Mouse (Mus musculus): ENCODE results near the gene Ndc80. TPM values are rescaled to one million over a fixed set of nuclear protein-coding genes. Genes with fewer than 3 reads are reported as not detected.
"Not testable (repeated sequence)": the region's sequence is repeated elsewhere in the genome, so short reads cannot be mapped to it uniquely, and the experiment has no call there.

Gene Ndc80
- polyA plus RNA-seq, 1 experiment from 2014 or later = 32.2 TPM

DNA sequence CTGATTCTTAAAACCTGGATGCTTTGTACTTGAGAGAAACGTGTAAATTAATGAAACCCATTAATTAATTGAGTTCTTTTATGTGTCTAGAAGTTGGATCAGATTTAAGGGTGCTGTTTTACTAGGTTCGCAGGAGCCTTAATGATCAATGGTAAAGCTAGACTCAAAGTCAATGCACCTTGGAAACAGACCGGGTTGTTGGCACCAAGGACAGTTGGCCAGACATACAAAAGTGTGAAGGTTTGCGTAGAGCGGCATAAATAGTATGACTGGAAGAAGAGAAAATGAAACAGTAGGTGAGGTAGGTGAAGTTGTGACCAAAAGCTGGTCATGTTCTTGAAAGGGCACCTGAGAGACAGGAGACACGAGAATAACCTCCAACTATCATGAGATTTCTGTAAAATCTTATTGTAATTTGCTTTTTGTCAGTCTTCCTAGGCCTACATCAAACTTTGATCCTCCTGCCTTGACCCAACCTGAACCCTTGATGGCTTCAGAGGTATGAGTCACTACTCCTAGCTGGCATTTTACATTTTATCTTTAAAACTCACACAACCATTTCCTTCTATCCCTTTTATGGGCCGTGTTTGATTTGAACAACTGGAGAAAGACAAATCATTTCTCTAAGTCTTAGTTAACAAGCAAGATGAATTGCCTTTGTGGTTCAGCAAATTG lies 50.2 kb downstream of the Ndc80 start:
- Histone ChIP-seq H3K9me3 (replicated peaks) (no peaks in the 10 kb centered on the region), H3K4me1 (peaks cover 6% of the 10 kb centered on the region), H3K4me3 (replicated peaks) (peak overlapping the region; percentile 94), H3K4me2 (replicated peaks) (peak overlapping the region; percentile 74), H3K27ac (replicated peaks) (peak overlapping the region; percentile 99; the same call in 1 of the 2 replicates), H3K36me3 (no peaks in the 10 kb centered on the region), H3K27me3 (no peaks in the 10 kb centered on the region), H3K9ac (no peak overlapping the region)
- WGBS = 75% methylated on average over 7 of the region's 7 CpGs
- no peak for ATAC-seq (ENCODE audit: insufficient number of reproducible peaks, low FRiP score, low TSS enrichment, low read depth)

GRCm38 (mm10) chr17:71475705-71476089 lies 51.0 kb downstream of the Ndc80 start:
- peak overlapping the region; percentile 94 for H3K4me3 ChIP-seq (replicated peaks)
- no peaks in the 10 kb centered on the region for H3K9me3 ChIP-seq (replicated peaks)
- H3K27me3 ChIP-seq = no peaks in the 10 kb centered on the region
- peak overlapping the region; percentile 99 for H3K27ac ChIP-seq (replicated peaks)
- peak overlapping the region; percentile 74 for H3K4me2 ChIP-seq (replicated peaks)
- peaks cover 6% of the 10 kb centered on the region for H3K4me1 ChIP-seq
- H3K9ac ChIP-seq = peak overlapping the region; percentile 86
- WGBS = under 1% methylated on average over 31 of the region's 31 CpGs
- ATAC-seq (ENCODE audit: insufficient number of reproducible peaks, low FRiP score, low TSS enrichment, low read depth) = peak; percentile 56
- no peaks in the 10 kb centered on the region for H3K36me3 ChIP-seq

DNA sequence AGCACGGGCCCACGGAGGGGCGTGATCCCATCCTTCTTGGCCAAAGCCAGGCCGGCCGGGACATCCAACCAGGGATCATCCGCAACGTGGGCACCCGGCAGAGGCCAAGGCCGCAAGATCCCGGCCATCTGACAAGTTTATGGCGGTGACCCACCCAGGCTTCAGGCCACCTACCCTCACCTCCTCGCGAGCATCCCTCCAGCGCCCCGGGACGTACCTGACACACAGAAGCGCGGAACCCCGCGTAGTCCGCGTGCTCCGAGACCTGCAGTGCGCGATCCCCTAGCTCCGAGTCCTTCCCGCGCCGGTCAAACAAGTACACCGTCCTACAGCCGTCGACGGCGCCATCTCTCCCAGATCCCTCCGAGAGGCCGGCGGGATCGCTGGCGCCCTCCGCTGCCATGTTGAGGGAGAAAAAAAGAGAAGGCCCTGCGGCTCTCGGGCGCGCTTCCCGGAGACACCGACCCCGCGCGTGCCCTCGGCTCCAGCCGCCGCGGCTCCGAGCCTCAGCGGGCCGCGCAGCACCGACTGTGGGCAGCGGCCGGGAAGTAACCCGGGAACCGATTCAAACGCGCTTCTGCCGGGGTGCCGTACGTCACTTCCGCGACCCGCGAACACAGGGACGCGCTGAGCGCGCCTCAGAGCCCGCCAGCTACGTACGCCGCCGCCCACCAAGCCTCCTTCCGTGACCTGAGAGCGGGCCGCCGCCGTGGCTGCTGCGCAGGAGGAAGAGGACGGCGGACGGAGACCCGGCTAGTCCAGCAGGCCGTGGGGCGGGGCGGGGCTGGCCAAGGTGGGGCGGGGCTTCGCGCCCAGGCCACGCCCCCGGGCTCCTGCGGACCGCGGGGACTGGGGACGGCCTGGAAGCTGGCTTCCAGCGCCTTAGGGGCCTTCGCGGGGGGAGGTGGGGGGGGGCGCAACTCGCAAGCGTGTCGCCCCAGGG lies 51.6 kb downstream of the Ndc80 start, which contains the start of gene Smchd1:
Gene Smchd1, minus strand, starts transcription at position 582 of the 943 bp plus-strand sequence.
- Histone ChIP-seq H3K4me2 (replicated peaks) (peak within 1 kb of the TSS; percentile 74), H3K27me3 (no peaks in the 10 kb centered on the region), H3K9ac (peak within 1 kb of the TSS; percentile 86), H3K4me1 (peaks cover 6% of the 10 kb centered on the region), H3K9me3 (replicated peaks) (no peaks in the 10 kb centered on the region), H3K36me3 (no peaks in the 10 kb centered on the region), H3K27ac (replicated peaks) (peak within 1 kb of the TSS; percentile 99), H3K4me3 (replicated peaks) (peak within 1 kb of the TSS; percentile 94)
- under 1% methylated on average over 108 of the region's 109 CpGs for WGBS
- peak; percentile 97 for ATAC-seq (ENCODE audit: insufficient number of reproducible peaks, low FRiP score, low TSS enrichment, low read depth)

DNA sequence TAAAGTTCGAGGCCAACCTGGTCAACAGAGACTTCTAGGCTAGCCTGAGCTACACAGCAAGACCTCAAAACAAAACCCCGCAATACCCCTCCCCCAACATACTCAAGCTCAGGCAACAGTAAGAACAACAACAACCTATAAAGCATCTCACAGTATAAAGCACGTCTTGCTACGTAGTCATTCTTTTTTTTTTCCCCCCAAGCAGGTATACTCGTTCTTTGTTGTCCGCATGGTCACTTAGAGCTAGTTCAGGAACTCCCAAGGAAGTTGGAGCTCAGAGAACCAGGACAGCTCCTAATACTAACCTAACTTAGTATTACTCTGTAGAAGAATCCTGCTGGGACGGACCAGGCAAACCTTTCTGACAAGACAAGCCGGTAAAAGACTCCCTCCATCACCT lies 52.5 kb downstream of the Ndc80 start:
- no peak for ATAC-seq (ENCODE audit: insufficient number of reproducible peaks, low FRiP score, low TSS enrichment, low read depth)
- Histone ChIP-seq H3K4me1 (peaks cover 6% of the 10 kb centered on the region), H3K36me3 (no peaks in the 10 kb centered on the region), H3K9me3 (replicated peaks) (no peaks in the 10 kb centered on the region), H3K4me2 (replicated peaks) (peak overlapping the region; percentile 74), H3K27me3 (no peaks in the 10 kb centered on the region), H3K9ac (peak overlapping the region; percentile 86; the same call in 1 of the 2 replicates), H3K4me3 (replicated peaks) (peak overlapping the region; percentile 94), H3K27ac (replicated peaks) (no peak overlapping the region)
- WGBS = 13% methylated on average over 8 of the region's 8 CpGs

DNA sequence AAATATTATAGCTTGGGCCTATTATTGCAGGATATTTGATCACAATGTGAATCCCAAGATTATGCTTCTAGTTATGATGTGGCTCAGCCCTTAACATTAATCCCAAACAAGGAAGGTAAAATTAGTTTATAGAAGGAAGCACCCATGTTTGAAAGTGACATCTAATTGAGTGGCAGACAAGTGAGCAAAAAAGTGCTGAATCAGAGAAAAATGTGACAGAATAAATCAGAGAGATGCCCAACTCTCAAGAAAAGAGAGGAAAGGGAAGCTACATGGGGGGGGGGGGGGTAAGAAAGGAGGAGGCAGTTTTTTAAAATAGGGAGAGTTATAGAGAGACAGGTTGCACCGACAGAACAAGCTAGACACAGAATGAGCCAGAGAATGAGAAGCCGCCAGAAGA lies 55.4 kb downstream of the Ndc80 start:
- no peaks in the 10 kb centered on the region for H3K36me3 ChIP-seq
- H3K27me3 ChIP-seq = no peaks in the 10 kb centered on the region
- no peak overlapping the region for H3K4me2 ChIP-seq (replicated peaks)
- 81% methylated on average over 2 of the region's 2 CpGs for WGBS
- H3K27ac ChIP-seq (replicated peaks) = no peak overlapping the region
- H3K4me1 ChIP-seq = peaks cover 6% of the 10 kb centered on the region
- ATAC-seq (ENCODE audit: insufficient number of reproducible peaks, low FRiP score, low TSS enrichment, low read depth) = no peak
- no peak overlapping the region for H3K4me3 ChIP-seq (replicated peaks)
- H3K9ac ChIP-seq = no peak overlapping the region
- no peaks in the 10 kb centered on the region for H3K9me3 ChIP-seq (replicated peaks)

DNA sequence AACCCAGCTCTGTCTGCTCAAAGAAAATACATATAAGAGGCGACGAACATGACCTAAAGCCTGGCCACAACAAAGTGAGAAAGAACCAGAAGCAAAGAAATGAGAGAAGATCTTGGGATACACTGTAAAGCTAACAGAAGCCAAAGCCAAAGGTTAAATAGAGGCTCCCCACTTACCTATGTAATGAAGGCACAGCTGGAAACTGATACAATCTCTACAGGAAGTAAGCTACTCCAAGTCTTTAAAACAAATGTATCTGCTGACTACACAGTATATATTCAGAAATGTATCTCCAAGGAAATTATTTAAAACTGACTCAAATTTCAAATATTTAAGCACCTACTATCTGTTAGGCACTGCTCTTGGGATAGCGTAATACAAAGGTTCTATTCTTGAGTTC lies 66.3 kb downstream of the Ndc80 start:
- 93% methylated on average over 3 of the region's 3 CpGs for WGBS
- Histone ChIP-seq H3K9me3 (replicated peaks) (no peaks in the 10 kb centered on the region), H3K27me3 (no peaks in the 10 kb centered on the region), H3K36me3 (peaks cover 48% of the 10 kb centered on the region), H3K4me1 (no peaks in the 10 kb centered on the region), H3K4me2 (replicated peaks) (no peak overlapping the region), H3K4me3 (replicated peaks) (no peak overlapping the region), H3K27ac (replicated peaks) (no peak overlapping the region), H3K9ac (no peak overlapping the region)
- ATAC-seq (ENCODE audit: insufficient number of reproducible peaks, low FRiP score, low TSS enrichment, low read depth) = no peak

GRCm38 (mm10) chr17:71459818-71460217 lies 66.8 kb downstream of the Ndc80 start, which contains the start of gene Gm4707:
TSS of gene Gm4707 (minus strand) at chr17:71459918.
- no peak within 1 kb of the TSS for H3K9ac ChIP-seq
- peaks cover 50% of the 10 kb centered on the region for H3K36me3 ChIP-seq
- no peaks in the 10 kb centered on the region for H3K4me1 ChIP-seq
- ATAC-seq (ENCODE audit: insufficient number of reproducible peaks, low FRiP score, low TSS enrichment, low read depth) = no peak
- H3K4me3 ChIP-seq (replicated peaks) = no peak within 1 kb of the TSS
- WGBS = 95% methylated on average over 2 of the region's 2 CpGs
- H3K27ac ChIP-seq (replicated peaks) = no peak within 1 kb of the TSS
- no peaks in the 10 kb centered on the region for H3K27me3 ChIP-seq
- H3K9me3 ChIP-seq (replicated peaks) = no peaks in the 10 kb centered on the region
- H3K4me2 ChIP-seq (replicated peaks) = no peak within 1 kb of the TSS

DNA sequence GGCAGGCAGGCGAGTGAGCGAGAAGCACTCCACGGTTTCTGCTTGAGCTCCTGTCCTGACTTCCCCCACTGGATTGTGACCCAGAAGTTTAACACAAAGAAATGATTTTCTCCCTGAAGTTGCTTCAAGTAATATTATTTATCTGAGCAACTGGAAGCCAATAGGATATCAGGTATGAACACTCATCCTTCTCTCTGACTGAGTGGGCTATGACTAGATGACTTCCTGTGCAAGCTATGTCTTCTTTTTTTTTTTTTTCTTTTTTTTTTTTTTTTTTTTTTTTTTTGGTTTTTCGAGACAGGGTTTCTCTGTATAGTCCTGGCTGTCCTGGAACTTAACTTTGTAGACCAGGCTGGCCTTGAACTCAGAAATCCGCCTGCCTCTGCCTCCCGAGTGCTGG lies 69.3 kb downstream of the Ndc80 start:
- peaks cover 35% of the 10 kb centered on the region for H3K36me3 ChIP-seq
- not testable (repeated sequence) for H3K4me3 ChIP-seq (replicated peaks); H3K27ac ChIP-seq (replicated peaks); ATAC-seq (ENCODE audit: insufficient number of reproducible peaks, low FRiP score, low TSS enrichment, low read depth); H3K27me3 ChIP-seq; H3K9ac ChIP-seq; H3K4me2 ChIP-seq (replicated peaks); H3K9me3 ChIP-seq (replicated peaks); H3K4me1 ChIP-seq
- 90% methylated on average over 6 of the region's 6 CpGs for WGBS

Other genes with a start within 250 kb of the Ndc80 start
- gene Emilin2, start 214.9 kb downstream of the Ndc80 start, polyA plus RNA-seq (2015; fragmentation: Nextera tagmentation; extraction: Ambion mirVana) = 26.3 and 31.7 TPM in 2 replicates
- gene Gm4707, start 66.9 kb downstream of the Ndc80 start, polyA plus RNA-seq (2015; fragmentation: Nextera tagmentation; extraction: Ambion mirVana) = 3.3 and 4.0 TPM in 2 replicates
- gene Smchd1, start 51.5 kb downstream of the Ndc80 start, polyA plus RNA-seq (2015; fragmentation: Nextera tagmentation; extraction: Ambion mirVana) = 58.8 and 62.7 TPM in 2 replicates
- 0.73 and 0.83 TPM in 2 replicates for gene Spdya, start 25.2 kb upstream of the Ndc80 start, polyA plus RNA-seq (2015; fragmentation: Nextera tagmentation; extraction: Ambion mirVana)
- 65.0 and 70.6 TPM in 2 replicates for gene Wdr43, start 89.0 kb upstream of the Ndc80 start, polyA plus RNA-seq (2015; fragmentation: Nextera tagmentation; extraction: Ambion mirVana)
- gene Togaram2, start 146.4 kb upstream of the Ndc80 start, polyA plus RNA-seq (2015; fragmentation: Nextera tagmentation; extraction: Ambion mirVana) = 3.1 and 5.3 TPM in 2 replicates
- gene Pcare, start 226.0 kb upstream of the Ndc80 start, polyA plus RNA-seq (2015; fragmentation: Nextera tagmentation; extraction: Ambion mirVana) = not detected in 2 replicates
- gene Clip4, start 241.6 kb upstream of the Ndc80 start, polyA plus RNA-seq (2015; fragmentation: Nextera tagmentation; extraction: Ambion mirVana) = 17.6 and 19.0 TPM in 2 replicates